Mouse (Mus musculus) adrenal gland, postnatal 14 days (tissue): ENCODE data around the gene Stat6. TPM values are rescaled to one million over a fixed set of nuclear protein-coding genes. Genes with fewer than 3 reads are reported as not detected.
"Not testable (repeated sequence)": the region's sequence is repeated elsewhere in the genome, so short reads cannot be mapped to it uniquely, and the experiment has no call there.

Experiments
- DNase-seq: peaks from one replicate; pipeline ENCODE4 v3.0.0; 2021; ENCODE audit warnings: mixed read lengths
- total RNA-seq: library from RNA; stranded (reverse); gene quantifications from 2 replicates; pipeline ENCODE4 v1.2.3, GENCODE M21; 2021

Gene Stat6
- total RNA-seq, 1 experiment from 2014 or later: 75.0 TPM

GRCm38 (mm10) chr10:127643553-127644238 lies 910 bp downstream of the Stat6 start:
- peak; percentile 89 for DNase-seq

GRCm38 (mm10) chr10:127645791-127646190 lies 3.0 kb downstream of the Stat6 start:
- DNase-seq: no peak

GRCm38 (mm10) chr10:127652906-127653638 lies 10.3 kb downstream of the Stat6 start:
- DNase-seq: no peak

GRCm38 (mm10) chr10:127654970-127655579 lies 12.3 kb downstream of the Stat6 start:
- no peak for DNase-seq

GRCm38 (mm10) chr10:127657617-127658016 lies 14.8 kb downstream of the Stat6 start:
- DNase-seq: not testable (repeated sequence)

- DNase-seq: no peak
Measured at GRCm38 (mm10) chr10:127658076-127658475, 15.3 kb downstream of the Stat6 start.

GRCm38 (mm10) chr10:127659551-127659950 lies 16.8 kb downstream of the Stat6 start:
- DNase-seq: no peak

- peak; percentile 49 for DNase-seq
Measured at GRCm38 (mm10) chr10:127661291-127661914, 18.6 kb downstream of the Stat6 start.

GRCm38 (mm10) chr10:127661915-127662663 lies 19.3 kb downstream of the Stat6 start:
- peak; percentile 88 for DNase-seq

- peak; percentile 69 for DNase-seq
Measured at GRCm38 (mm10) chr10:127662666-127663253, 20.0 kb downstream of the Stat6 start.

- no peak for DNase-seq
Measured at GRCm38 (mm10) chr10:127663590-127663989, 20.8 kb downstream of the Stat6 start.

- no peak for DNase-seq
Measured at GRCm38 (mm10) chr10:127664166-127664565, 21.4 kb downstream of the Stat6 start.

- DNase-seq: no peak
Measured at GRCm38 (mm10) chr10:127664891-127665290, 22.1 kb downstream of the Stat6 start.

GRCm38 (mm10) chr10:127665366-127666181 lies 22.8 kb downstream of the Stat6 start:
- peak; percentile 43 for DNase-seq

GRCm38 (mm10) chr10:127666501-127667268 lies 23.9 kb downstream of the Stat6 start, which contains the start of gene Nemp1:
Gene Nemp1, plus strand, starts transcription at chr10:127666901.
- peak; percentile 92 for DNase-seq

GRCm38 (mm10) chr10:127667269-127668092 lies 24.7 kb downstream of the Stat6 start:
- peak; percentile 94 for DNase-seq

GRCm38 (mm10) chr10:127668093-127669050 lies 25.6 kb downstream of the Stat6 start, which contains the start of gene Nab2:
Gene Nab2, minus strand, starts transcription at chr10:127668568.
- peak; percentile 90 for DNase-seq
